Mouse (Mus musculus) hindbrain, embryonic 12.5 days (tissue): ENCODE data around the gene Carm1. TPM values are rescaled to one million over a fixed set of nuclear protein-coding genes. Genes with fewer than 3 reads are reported as not detected.
"Not testable (repeated sequence)": the region's sequence is repeated elsewhere in the genome, so short reads cannot be mapped to it uniquely, and the experiment has no call there.

ENCODE experiments used
- ATAC-seq: fragments of 200-750 bp; cut with Nextera tagmentation; 2 replicates; pipeline ENCODE4 v1.8.0; 2017; ENCODE audit warnings: moderate TSS enrichment; ENCODE audit not compliant: low FRiP score
- H3K27ac ChIP-seq: fragments of 300-500 bp; sonication (generic); 2 replicates; pipeline ENCODE4 v1.5.1; 2016; ENCODE audit warnings: mild to moderate bottlenecking
- H3K27me3 ChIP-seq: fragments of 300-500 bp; sonication (generic); 2 replicates; pipeline ENCODE4 v1.6.1; 2016; ENCODE audit warnings: mild to moderate bottlenecking
- H3K36me3 ChIP-seq: fragments of 300-500 bp; sonication (generic); 2 replicates; pipeline ENCODE4 v1.6.1; 2016; ENCODE audit warnings: mild to moderate bottlenecking
- H3K4me1 ChIP-seq: fragments of 300-500 bp; sonication (generic); 2 replicates; pipeline ENCODE4 v1.6.1; 2016
- H3K4me2 ChIP-seq: fragments of 300-500 bp; sonication (generic); replicated peaks from 2 replicates; pipeline ENCODE4 v1.6.1; 2016; ENCODE audit warnings: mild to moderate bottlenecking
- H3K4me3 ChIP-seq: fragments of 300-500 bp; sonication (generic); 2 replicates; pipeline ENCODE4 v1.5.1; 2016; ENCODE audit warnings: mild to moderate bottlenecking
- H3K9ac ChIP-seq: fragments of 300-500 bp; sonication (generic); 2 replicates; pipeline ENCODE4 v1.6.1; 2016; ENCODE audit warnings: mild to moderate bottlenecking, moderate library complexity
- H3K9me3 ChIP-seq: fragments of 300-500 bp; sonication (generic); replicated peaks from 2 replicates; pipeline ENCODE4 v1.6.1; 2016; ENCODE audit warnings: mild to moderate bottlenecking
- WGBS: fragments of 180-500 bp; shearing (Covaris S2); methylation state at CpG from one replicate; pipeline ENCODE4 v1.1.7; 2016; 5-methylcytosine and 5-hydroxymethylcytosine counted together
- polyA plus RNA-seq: library from polyadenylated mRNA; unstranded; fragments of >200 nt; fragmentation: Nextera tagmentation; extraction: Ambion mirVana; gene quantifications from 2 replicates; pipeline ENCODE4 v1.2.1, GENCODE M21; 2016

The Carm1 gene
- polyA plus RNA-seq, 1 experiment from 2014 or later = 76.7 TPM

GRCm38 (mm10) chr9:21517947-21518495 is 28.7 kb upstream of the Carm1 start:
- H3K4me3 ChIP-seq = no peak overlapping the region
- no peaks in the 10 kb centered on the region for H3K36me3 ChIP-seq
- no peak overlapping the region for H3K27ac ChIP-seq
- H3K4me1 ChIP-seq = no peaks in the 10 kb centered on the region
- no peak overlapping the region for H3K9ac ChIP-seq
- no peaks in the 10 kb centered on the region for H3K9me3 ChIP-seq
- no peak for ATAC-seq
- WGBS = 84% methylated on average over 6 of the region's 6 CpGs
- H3K4me2 ChIP-seq = no peak overlapping the region
- H3K27me3 ChIP-seq = no peaks in the 10 kb centered on the region

- not testable (repeated sequence) for H3K27me3 ChIP-seq, H3K4me3 ChIP-seq, ATAC-seq, H3K36me3 ChIP-seq, H3K4me2 ChIP-seq, H3K9ac ChIP-seq, H3K27ac ChIP-seq, H3K4me1 ChIP-seq, H3K9me3 ChIP-seq
- 87% methylated on average over 6 of the region's 6 CpGs for WGBS
Measured at GRCm38 (mm10) chr9:21518690-21519089, 28.0 kb upstream of the Carm1 start.

GRCm38 (mm10) chr9:21525142-21525936 is 21.4 kb upstream of the Carm1 start:
- Histone ChIP-seq H3K9me3 (no peaks in the 10 kb centered on the region), H3K36me3 (0 out of 2 replicates have a peak, but pooled peaks cover 5% of the 10 kb centered on the region), H3K4me3 (no peak overlapping the region), H3K27ac (no peak overlapping the region), H3K9ac (no peak overlapping the region), H3K27me3 (no peaks in the 10 kb centered on the region), H3K4me1 (peaks cover 8% of the 10 kb centered on the region), H3K4me2 (no peak overlapping the region)
- WGBS = 83% methylated on average over 7 of the region's 7 CpGs
- ATAC-seq = no peak

GRCm38 (mm10) chr9:21525937-21526633 is 20.6 kb upstream of the Carm1 start, which contains the start of gene AB124611:
Gene AB124611 (plus strand): TSS chr9:21526176.
- no peak for ATAC-seq
- H3K9me3 ChIP-seq = no peaks in the 10 kb centered on the region
- 67% methylated on average over 14 of the region's 14 CpGs for WGBS
- no peaks in the 10 kb centered on the region for H3K27me3 ChIP-seq
- peaks cover 8% of the 10 kb centered on the region for H3K4me1 ChIP-seq
- no peak within 1 kb of the TSS for H3K27ac ChIP-seq
- no peak within 1 kb of the TSS for H3K4me2 ChIP-seq
- H3K4me3 ChIP-seq = no peak within 1 kb of the TSS
- 0 out of 2 replicates have a peak within 1 kb of the TSS, but pooled peaks have one; percentile 4 for H3K9ac ChIP-seq
- H3K36me3 ChIP-seq = 0 out of 2 replicates have a peak, but pooled peaks cover 5% of the 10 kb centered on the region

- no peak overlapping the region for H3K4me2 ChIP-seq
- no peaks in the 10 kb centered on the region for H3K9me3 ChIP-seq
- no peak overlapping the region for H3K27ac ChIP-seq
- 0 out of 2 replicates have a peak, but pooled peaks cover 5% of the 10 kb centered on the region for H3K36me3 ChIP-seq
- peaks cover 8% of the 10 kb centered on the region for H3K4me1 ChIP-seq
- H3K9ac ChIP-seq = no peak overlapping the region
- no peaks in the 10 kb centered on the region for H3K27me3 ChIP-seq
- WGBS = 78% methylated on average over 3 of the region's 3 CpGs
- ATAC-seq = no peak
- no peak overlapping the region for H3K4me3 ChIP-seq
Measured at GRCm38 (mm10) chr9:21526634-21526944, 20.1 kb upstream of the Carm1 start.

GRCm38 (mm10) chr9:21527100-21527801 is 19.4 kb upstream of the Carm1 start:
- WGBS = 97% methylated on average over 2 of the region's 2 CpGs
- ATAC-seq = no peak
- Histone ChIP-seq H3K4me2 (no peak overlapping the region), H3K4me1 (peaks cover 8% of the 10 kb centered on the region), H3K27ac (no peak overlapping the region), H3K4me3 (no peak overlapping the region), H3K27me3 (no peaks in the 10 kb centered on the region), H3K9ac (no peak overlapping the region), H3K9me3 (no peaks in the 10 kb centered on the region), H3K36me3 (0 out of 2 replicates have a peak, but pooled peaks cover 5% of the 10 kb centered on the region)

- WGBS = 69% methylated on average over 1 of the region's 1 CpGs
- Histone ChIP-seq H3K9me3 (no peaks in the 10 kb centered on the region), H3K4me3 (no peak overlapping the region), H3K4me1 (peaks cover 8% of the 10 kb centered on the region), H3K4me2 (no peak overlapping the region), H3K27ac (no peak overlapping the region), H3K27me3 (no peaks in the 10 kb centered on the region), H3K9ac (no peak overlapping the region), H3K36me3 (0 out of 2 replicates have a peak, but pooled peaks cover 5% of the 10 kb centered on the region)
- ATAC-seq = no peak
Measured at GRCm38 (mm10) chr9:21527917-21528324, 18.8 kb upstream of the Carm1 start.

- 95% methylated on average over 14 of the region's 14 CpGs for WGBS
- ATAC-seq = no peak
- Histone ChIP-seq H3K9me3 (no peaks in the 10 kb centered on the region), H3K4me1 (no peaks in the 10 kb centered on the region), H3K36me3 (no peaks in the 10 kb centered on the region), H3K27ac (no peak overlapping the region), H3K4me2 (no peak overlapping the region), H3K27me3 (no peaks in the 10 kb centered on the region), H3K4me3 (no peak overlapping the region), H3K9ac (no peak overlapping the region)
Measured at GRCm38 (mm10) chr9:21536501-21536900, 10.2 kb upstream of the Carm1 start.

GRCm38 (mm10) chr9:21537009-21537408 is 9.7 kb upstream of the Carm1 start:
- H3K36me3 ChIP-seq = no peaks in the 10 kb centered on the region
- no peak overlapping the region for H3K4me2 ChIP-seq
- H3K27me3 ChIP-seq = no peaks in the 10 kb centered on the region
- ATAC-seq = no peak
- no peak overlapping the region for H3K27ac ChIP-seq
- 69% methylated on average over 4 of the region's 4 CpGs for WGBS
- no peak overlapping the region for H3K9ac ChIP-seq
- no peaks in the 10 kb centered on the region for H3K4me1 ChIP-seq
- H3K4me3 ChIP-seq = no peak overlapping the region
- H3K9me3 ChIP-seq = no peaks in the 10 kb centered on the region

- Histone ChIP-seq H3K9ac (no peak overlapping the region), H3K27ac (no peak overlapping the region), H3K27me3 (no peaks in the 10 kb centered on the region), H3K36me3 (no peaks in the 10 kb centered on the region), H3K9me3 (no peaks in the 10 kb centered on the region), H3K4me1 (peaks cover 6% of the 10 kb centered on the region; the same call in 1 of the 2 replicates), H3K4me2 (no peak overlapping the region), H3K4me3 (no peak overlapping the region)
- 80% methylated on average over 7 of the region's 7 CpGs for WGBS
- ATAC-seq = no peak
Measured at GRCm38 (mm10) chr9:21539981-21540753, 6.5 kb upstream of the Carm1 start.

- not testable (repeated sequence) for H3K36me3 ChIP-seq, H3K27me3 ChIP-seq, H3K9ac ChIP-seq, H3K9me3 ChIP-seq, H3K4me3 ChIP-seq, H3K4me2 ChIP-seq, H3K27ac ChIP-seq, ATAC-seq
- WGBS = 94% methylated on average over 2 of the region's 2 CpGs
- H3K4me1 ChIP-seq = peaks cover 11% of the 10 kb centered on the region
Measured at GRCm38 (mm10) chr9:21542001-21542400, 4.7 kb upstream of the Carm1 start.
